Mouse (Mus musculus) CH12.LX (cell line): ENCODE measurements at regions not wholly inside any gene's neighbourhood (a gene's known extent, or its start where the extent isn't known, plus 50 kb on each side); places are given as distances from the start of the nearest gene placed in this dataset.

Source experiments
- DNase-seq: peaks from one replicate; pipeline ENCODE4 v3.0.0-alpha.2; 2013; ENCODE audit errors: extremely low read depth
- H3K27ac ChIP-seq: 2 replicates; pipeline ENCODE4 v1.5.1; 2012; ENCODE audit warnings: low read depth, mild to moderate bottlenecking, control low read depth, moderate library complexity; ENCODE audit not compliant: insufficient read depth
- H3K27me3 ChIP-seq: replicated peaks from 2 replicates; pipeline ENCODE3; 2012; ENCODE audit warnings: inconsistent platforms
- H3K36me3 ChIP-seq, 2 experiments: replicated peaks in 1 of 2; 2 replicates each; pipeline versions ENCODE3 to v1.6.1; 2012; ENCODE audit warnings: inconsistent platforms in 1 of 2, low read length in 1 of 2, mild to moderate bottlenecking in 1 of 2, mixed read lengths in 1 of 2, moderate library complexity in 1 of 2; ENCODE audit not compliant: control insufficient read depth in 1 of 2, insufficient read depth in 1 of 2
- H3K4me1 ChIP-seq, 2 experiments: 2 replicates each; pipeline ENCODE4 v1.6.1; 2012; ENCODE audit warnings: inconsistent platforms in 1 of 2, moderate library complexity in 1 of 2; ENCODE audit not compliant: insufficient read depth in 2 of 2, control insufficient read depth in 1 of 2
- H3K4me2 ChIP-seq: 2 replicates; pipeline ENCODE4 v1.6.1; 2012; ENCODE audit warnings: low read depth, mild to moderate bottlenecking, control low read depth; ENCODE audit not compliant: poor library complexity, insufficient read depth, severe bottlenecking
- H3K4me3 ChIP-seq, 3 experiments: fragments of 150-350 bp in 1 of 3; sonication (generic) in 1 of 3; replicated peaks in 1 of 3; 2 replicates each; pipeline versions ENCODE3 to v1.5.1; 2011 to 2012; ENCODE audit warnings: low read depth in 2 of 3, low read length in 2 of 3, mild to moderate bottlenecking in 2 of 3, moderate library complexity in 2 of 3, control low read depth in 1 of 3, improper control_type of control experiment in 1 of 3, inconsistent platforms in 1 of 3, mixed read lengths in 1 of 3; ENCODE audit not compliant: poor library complexity in 1 of 3
- H3K79me2 ChIP-seq: replicated peaks from 2 replicates; pipeline ENCODE4 v1.6.1; 2012; ENCODE audit warnings: mild to moderate bottlenecking, moderate library complexity; ENCODE audit not compliant: control insufficient read depth, poor library complexity, insufficient read depth, severe bottlenecking; ENCODE audit errors: extremely low read depth
- H3K9ac ChIP-seq: 2 replicates; pipeline ENCODE4 v1.6.1; 2012; ENCODE audit warnings: low read depth, mild to moderate bottlenecking, control low read depth, moderate library complexity; ENCODE audit not compliant: insufficient read depth
- H3K9me3 ChIP-seq: replicated peaks from 2 replicates; pipeline ENCODE3; 2012; ENCODE audit warnings: low read length, inconsistent platforms, mixed read lengths
- GABPA ChIP-seq: IDR thresholded peaks from 2 replicates; pipeline ENCODE4 v1.6.1; 2012; ENCODE audit warnings: low read depth, low read length, improper control_type of control experiment, inconsistent platforms; ENCODE audit not compliant: insufficient replicate concordance
- HCFC1 ChIP-seq: IDR thresholded peaks from 2 replicates; pipeline ENCODE4 v1.6.1; 2012; ENCODE audit warnings: low read depth, mild to moderate bottlenecking, inconsistent platforms, low read length, improper control_type of control experiment
- IRF4 ChIP-seq: IDR thresholded peaks from 2 replicates; pipeline ENCODE4 v1.6.1; 2014; ENCODE audit warnings: low read depth, mild to moderate bottlenecking, inconsistent platforms, low read length, improper control_type of control experiment
- JUN ChIP-seq: IDR thresholded peaks from 2 replicates; pipeline ENCODE4 v1.6.1; 2011; ENCODE audit warnings: low read depth, mild to moderate bottlenecking, low read length, improper control_type of control experiment, moderate library complexity; ENCODE audit not compliant: insufficient read depth
- JUND ChIP-seq: conservative IDR thresholded peaks from 2 replicates; pipeline ENCODE4 v1.6.1; 2011; ENCODE audit warnings: low read depth, low read length, improper control_type of control experiment
- KAT2A ChIP-seq: IDR thresholded peaks from 2 replicates; pipeline ENCODE4 v1.6.1; 2012; ENCODE audit warnings: low read length, improper control_type of control experiment, inconsistent platforms; ENCODE audit not compliant: insufficient replicate concordance
- MAFK ChIP-seq: IDR thresholded peaks from 2 replicates; pipeline ENCODE4 v1.6.1; 2011; ENCODE audit warnings: low read length, improper control_type of control experiment; ENCODE audit not compliant: insufficient replicate concordance
- MEF2A ChIP-seq: IDR thresholded peaks from 2 replicates; pipeline ENCODE4 v1.6.1; 2014; ENCODE audit warnings: low read depth, mild to moderate bottlenecking, inconsistent platforms, low read length, improper control_type of control experiment, borderline replicate concordance
- MYC ChIP-seq: IDR thresholded peaks from 2 replicates; pipeline ENCODE4 v1.6.1; 2011; ENCODE audit warnings: low read depth, mild to moderate bottlenecking, improper control_type of control experiment, low read length
- NRF1 ChIP-seq: IDR thresholded peaks from 2 replicates; pipeline ENCODE4 v1.6.1; 2014; ENCODE audit warnings: low read depth, mild to moderate bottlenecking, inconsistent platforms, low read length, improper control_type of control experiment, moderate library complexity
- PAX5 ChIP-seq: IDR thresholded peaks from 2 replicates; pipeline ENCODE4 v1.6.1; 2012; ENCODE audit warnings: low read length, inconsistent platforms, mixed read lengths
- POLR2A ChIP-seq: IDR thresholded peaks from 2 replicates; pipeline ENCODE4 v1.6.1; 2011; ENCODE audit warnings: low read depth, mild to moderate bottlenecking, improper control_type of control experiment, low read length
- TBP ChIP-seq: conservative IDR thresholded peaks from 2 replicates; pipeline ENCODE4 v1.6.1; 2011; ENCODE audit warnings: low read depth, low read length, improper control_type of control experiment
- USF1 ChIP-seq: IDR thresholded peaks from 2 replicates; pipeline ENCODE4 v1.6.1; 2014; ENCODE audit warnings: low read depth, mild to moderate bottlenecking, inconsistent platforms, low read length, improper control_type of control experiment
- USF2 ChIP-seq: conservative IDR thresholded peaks from 2 replicates; pipeline ENCODE4 v1.6.1; 2011; ENCODE audit warnings: low read depth, low read length, improper control_type of control experiment
- ZKSCAN1 ChIP-seq: IDR thresholded peaks from 2 replicates; pipeline ENCODE4 v1.6.1; 2012; ENCODE audit warnings: low read depth, inconsistent platforms, low read length, improper control_type of control experiment, borderline replicate concordance
- dilution Hi-C: fragments of 300-500 bp; cut with MboI; formaldehyde crosslinking; loops from 2 replicates; pipeline ENCODE4 v1.14.3; 2020; ENCODE audit warnings: low sequenced_read_pairs; ENCODE audit not compliant: extremely low pct_unique_long_range_greater_than_20kb, extremely low pct_ligation_motif_present
- in situ Hi-C: fragments of 300-500 bp; cut with MboI; formaldehyde crosslinking; loops from 3 replicates; pipeline ENCODE4 v1.14.3; 2019; ENCODE audit warnings: low sequenced_read_pairs, low pct_ligation_motif_present, low pct_unique_long_range_greater_than_20kb, mixed read lengths

GRCm38 (mm10) chr19:35302723-35303270 is 380.6 kb downstream of the Kif20b start:
- Histone ChIP-seq H3K79me2 (no peaks in the 10 kb centered on the region), H3K4me3 (no peak overlapping the region), H3K36me3 (no peaks in the 10 kb centered on the region)
- TF ChIP-seq KAT2A (no peak), POLR2A (no peak), MAFK (no peak), IRF4 (no peak), MYC (no peak), JUND (no peak), NRF1 (no peak), HCFC1 (no peak), USF2 (no peak), JUN (no peak), TBP (no peak), MEF2A (no peak), USF1 (no peak), PAX5 (no peak), GABPA (no peak), ZKSCAN1 (no peak)
- TF ChIP-seq, all 38 proteins: peak for 0
- Histone ChIP-seq H3K4me1 (no peaks in the 10 kb centered on the region), H3K4me2 (no peak overlapping the region), H3K9me3 (no peaks in the 10 kb centered on the region), H3K27ac (no peak overlapping the region), H3K27me3 (no peaks in the 10 kb centered on the region), H3K9ac (no peak overlapping the region)
- no peak for DNase-seq
- in situ Hi-C loops (no loop called here), dilution Hi-C loops (no loop called here)
